Mouse (Mus musculus) kidney, postnatal 25 days (tissue): ENCODE measurements at regions not wholly inside any gene's neighbourhood (a gene's known extent, or its start where the extent isn't known, plus 50 kb on each side); places are given as distances from the start of the nearest gene placed in this dataset.
A peak's percentile ranks its signal among the peaks of the same experiment; 100 is the strongest.

Experiments used
- DNase-seq, 2 experiments: peaks; one replicate each; pipeline ENCODE4 v3.0.0; 2021; ENCODE audit warnings: mixed read lengths in 2 of 2

GRCm38 (mm10) chr1:31808074-31808473 lies 364.4 kb upstream of the Khdrbs2 start:
- DNase-seq, result peak in 1 of 2 experiments; percentile 22
